Comparison of ENCODE assay signal across 8 mouse cellular contexts in genomic region chr6:119175078-119175853, GRCm38 (mm10). TPM values are rescaled to one million over a fixed set of nuclear protein-coding genes. Genes with fewer than 3 reads are reported as not detected.
DNase-seq lines count a peak whose midpoint lies in the region; ATAC-seq lines count a peak whose summit lies in the region.

Gene Dcp1b, plus strand, starts transcription at chr6:119175253.

- intact Hi-C loops in gastrocnemius, postnatal 14 days (cut with DNase I; ENCODE audit: low total_unique reads): no loop called here
- intact Hi-C loops in left cerebral cortex, postnatal 10 days (cut with DNase I): no loop called here

- DNase-seq in adipocyte (ENCODE audit: low spot score): peak; percentile 64
- peak; percentile 94 for DNase-seq in embryo, embryonic 10 days (ENCODE audit: low spot score)
- DNase-seq in gastrocnemius, postnatal 14 days: peak; percentile 90
- peak; percentile 86 to 94 for DNase-seq in left cerebral cortex, postnatal 10 days (ENCODE audit: extremely low spot score in 1 of 2, low spot score in 2 of 2)
- DNase-seq in right cerebral cortex, postnatal 25 days: peak; percentile 84
- DNase-seq in urinary bladder, postnatal 4 days (ENCODE audit: low spot score in 2 of 2): peak; percentile 83 to 89

- peak; percentile 92 for ATAC-seq in inflammation-experienced regulatory T-cells, adult 6 months
- peak; percentile 91 for ATAC-seq in megakaryocyte-erythroid progenitor cell, adult 5-6 weeks (replicated peaks; ENCODE audit: low FRiP score, low TSS enrichment, poor library complexity, severe bottlenecking)

RNA-seq across cellular contexts. Expression of gene Dcp1b, which starts in this region (rescaled TPM):
- 1 to 10 TPM; 4.2 to 4.3 TPM for total RNA-seq in gastrocnemius, postnatal 14 days (2021)
- 10 to 100 TPM; 15.7 to 16.9 (median 15.8) TPM for polyA plus RNA-seq in inflammation-experienced regulatory T-cells, adult 6 months (2017; shearing (Covaris generic))
- total RNA-seq in left cerebral cortex, postnatal 10 days (2021): 10 to 100 TPM; 16.8 to 18.4 TPM
- 12.4 and 26.1 TPM in 2 replicates for total RNA-seq in megakaryocyte-erythroid progenitor cell, adult 5-6 weeks (2014; fragmentation: Nextera tagmentation)
- total RNA-seq in megakaryocyte-erythroid progenitor cell, adult 5-6 weeks (2017): 9.7 and 11.9 TPM in 2 replicates

Comparison
In these comparisons a context has a peak if more than half of its experiments do, and no peak if none do; other contexts are left out.
1. Peak in every context shown above with its lines: DNase-seq and ATAC-seq.